Mouse (Mus musculus): ENCODE data around the gene Tspo2. TPM values are rescaled to one million over a fixed set of nuclear protein-coding genes. Genes with fewer than 3 reads are reported as not detected.

Gene Tspo2
- polyA plus RNA-seq, 1 experiment from 2014 or later, result 4.5 TPM

DNA sequence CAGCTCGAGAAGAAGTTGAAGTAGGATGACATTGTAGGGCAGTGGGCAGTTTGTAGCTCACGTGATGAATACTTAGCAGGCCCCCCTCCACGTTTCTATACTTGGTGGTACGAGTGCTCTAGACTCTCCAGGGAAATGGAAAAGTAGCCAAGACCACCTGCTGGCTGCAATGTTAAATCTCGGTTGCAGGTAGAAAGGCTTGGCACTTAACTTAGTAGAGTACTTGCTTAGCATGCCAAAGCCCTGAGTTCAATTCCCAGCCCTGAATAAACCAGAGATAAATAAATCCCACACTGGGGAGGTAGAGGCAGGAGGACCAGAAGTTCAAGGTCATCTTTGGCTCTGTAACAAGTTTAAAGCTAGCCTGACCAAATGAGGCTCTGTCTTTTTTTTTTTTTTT lies 16.8 kb downstream of the Tspo2 start:
- Histone ChIP-seq H3K4me3 (ENCODE audit: low read length) (no peak overlapping the region), H3K9ac (ENCODE audit: low read depth, low read length) (no peak overlapping the region), H3K27me3 (replicated peaks; ENCODE audit: control insufficient read depth, insufficient read depth, low read length) (no peaks in the 10 kb centered on the region), H3K27ac (ENCODE audit: low read length) (peak overlapping the region; percentile 64; the same call in 1 of the 2 replicates), H3K4me1 (ENCODE audit: control insufficient read depth, insufficient read depth, low read length) (peaks cover 69% of the 10 kb centered on the region), H3K36me3 (ENCODE audit: control insufficient read depth, insufficient read depth, low read length) (no peaks in the 10 kb centered on the region), H3K4me2 (ENCODE audit: low read depth, low read length) (no peak overlapping the region), H3K9me3 (ENCODE audit: control insufficient read depth, low read length) (no peaks in the 10 kb centered on the region)
- ATAC-seq, result no peak
- 78% methylated on average over 5 of the region's 5 CpGs for WGBS

DNA sequence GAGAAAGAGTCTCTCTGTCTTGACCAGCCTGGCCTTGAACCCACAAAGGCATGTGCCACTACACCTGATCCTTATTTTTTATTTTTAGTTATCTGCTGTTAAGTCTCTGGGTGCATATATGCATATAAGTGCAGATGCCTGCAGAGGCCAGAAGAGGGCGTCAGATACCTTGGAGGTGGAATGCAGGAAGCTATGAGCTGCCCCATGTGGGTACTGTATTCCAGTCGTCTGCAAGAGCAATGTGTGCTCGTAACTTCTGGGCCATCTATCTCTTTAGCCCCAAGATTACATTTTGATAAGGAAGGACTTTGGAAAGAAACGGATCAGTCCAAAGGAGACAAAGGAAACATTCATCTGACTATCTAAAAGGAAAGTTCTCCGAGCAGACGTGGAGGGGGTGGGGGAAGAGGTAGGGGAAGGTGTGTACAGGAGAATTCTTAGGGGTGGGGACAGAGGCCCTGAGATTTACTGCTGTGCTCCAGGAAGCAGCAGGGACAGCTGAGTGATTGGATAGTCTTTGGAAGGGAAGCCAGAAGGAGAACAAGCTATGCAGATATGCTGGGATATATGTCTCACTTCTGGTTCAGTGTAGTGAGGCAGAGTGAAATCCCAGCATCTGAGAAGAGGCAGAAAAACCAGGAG lies 17.5 kb downstream of the Tspo2 start:
- peak; percentile 90 for ATAC-seq
- no peaks in the 10 kb centered on the region for H3K36me3 ChIP-seq (ENCODE audit: control insufficient read depth, insufficient read depth, low read length)
- 40% methylated on average over 6 of the region's 6 CpGs for WGBS
- no peaks in the 10 kb centered on the region for H3K9me3 ChIP-seq (ENCODE audit: control insufficient read depth, low read length)
- H3K4me2 ChIP-seq (ENCODE audit: low read depth, low read length), result no peak overlapping the region
- H3K4me3 ChIP-seq (ENCODE audit: low read length), result no peak overlapping the region
- peaks cover 74% of the 10 kb centered on the region for H3K4me1 ChIP-seq (ENCODE audit: control insufficient read depth, insufficient read depth, low read length)
- H3K27ac ChIP-seq (ENCODE audit: low read length), result peak overlapping the region; percentile 64
- no peak overlapping the region for H3K9ac ChIP-seq (ENCODE audit: low read depth, low read length)
- no peaks in the 10 kb centered on the region for H3K27me3 ChIP-seq (replicated peaks; ENCODE audit: control insufficient read depth, insufficient read depth, low read length)

DNA sequence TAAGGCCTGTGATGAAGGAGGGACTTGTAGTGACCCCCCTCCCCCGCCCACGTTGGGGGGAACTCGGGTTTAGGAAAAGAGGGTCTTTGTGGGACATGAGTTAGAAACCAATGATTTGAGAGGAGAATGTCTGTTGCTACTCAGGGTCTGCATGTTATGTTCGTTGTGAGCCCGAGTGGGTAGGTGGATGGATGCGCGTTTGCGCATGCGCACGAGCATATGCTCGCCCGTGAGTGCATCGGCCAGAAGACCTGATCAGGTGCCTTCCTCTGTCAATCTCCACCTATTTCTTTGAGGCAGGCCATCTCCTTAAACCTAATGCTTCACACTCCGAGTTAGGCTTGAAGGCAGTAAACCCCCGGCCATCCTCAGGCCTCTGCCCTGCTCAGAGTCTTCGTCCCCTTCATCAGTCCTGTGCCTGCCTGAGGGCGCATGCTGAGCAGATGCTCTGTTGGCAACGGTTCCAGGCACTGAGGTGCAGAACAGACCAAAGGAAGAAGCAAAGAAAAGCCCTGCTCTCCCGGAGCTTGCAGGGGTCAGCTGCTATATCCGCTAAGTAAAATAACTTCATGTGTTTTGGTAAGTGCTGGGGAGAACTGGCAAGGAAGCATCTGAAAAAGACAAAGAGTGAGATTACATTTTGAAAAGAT lies 18.2 kb downstream of the Tspo2 start:
- H3K4me1 ChIP-seq (ENCODE audit: control insufficient read depth, insufficient read depth, low read length), result peaks cover 80% of the 10 kb centered on the region
- H3K27me3 ChIP-seq (replicated peaks; ENCODE audit: control insufficient read depth, insufficient read depth, low read length), result no peaks in the 10 kb centered on the region
- H3K9me3 ChIP-seq (ENCODE audit: control insufficient read depth, low read length), result no peaks in the 10 kb centered on the region
- H3K9ac ChIP-seq (ENCODE audit: low read depth, low read length), result no peak overlapping the region
- no peaks in the 10 kb centered on the region for H3K36me3 ChIP-seq (ENCODE audit: control insufficient read depth, insufficient read depth, low read length)
- ATAC-seq, result no peak
- H3K27ac ChIP-seq (ENCODE audit: low read length), result peak overlapping the region; percentile 64
- no peak overlapping the region for H3K4me3 ChIP-seq (ENCODE audit: low read length)
- 78% methylated on average over 20 of the region's 20 CpGs for WGBS
- H3K4me2 ChIP-seq (ENCODE audit: low read depth, low read length), result no peak overlapping the region

DNA sequence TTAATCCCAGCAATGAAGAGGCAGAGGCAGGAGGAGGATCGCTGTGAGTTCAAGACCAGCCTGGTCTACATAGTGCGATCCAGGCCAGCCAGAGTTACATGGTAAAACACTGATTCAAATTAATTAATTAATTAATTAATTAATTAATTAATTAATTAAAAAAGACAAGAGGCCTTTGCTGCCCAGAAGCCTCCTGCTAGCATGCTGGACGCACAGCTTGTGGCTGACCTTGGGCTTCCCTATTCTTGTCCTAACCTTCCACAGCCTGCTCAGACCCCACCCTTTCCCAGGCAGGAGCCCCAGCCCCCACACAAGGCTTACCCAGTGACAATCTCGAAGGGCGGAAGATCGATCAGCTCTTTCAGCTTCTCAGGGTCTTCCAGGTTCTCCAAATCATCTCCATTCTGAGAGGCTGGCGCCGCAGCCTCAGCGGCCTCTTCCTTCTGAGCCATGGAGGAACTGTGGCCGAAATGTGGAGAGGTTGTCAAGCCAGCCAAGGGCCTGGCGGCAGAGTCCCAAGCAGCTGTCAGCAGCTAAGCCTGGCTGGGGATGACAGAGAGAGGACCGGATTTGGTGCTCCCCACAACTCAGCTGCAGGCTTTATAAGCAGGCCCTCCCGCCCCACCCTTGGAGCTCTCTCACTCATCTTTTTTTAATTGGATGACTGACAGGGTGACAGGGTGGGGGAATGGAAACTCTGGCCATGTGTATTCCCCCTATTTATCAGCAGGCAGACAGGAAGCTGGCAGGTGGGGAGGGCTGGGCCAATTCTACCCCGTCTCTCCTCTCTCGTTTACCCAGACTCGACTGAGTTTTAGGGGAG lies 19.0 kb downstream of the Tspo2 start, which contains the start of gene Apobec2:
Gene Apobec2 (minus strand): TSS at position 773 of the 823 bp plus-strand sequence.
- peaks cover 76% of the 10 kb centered on the region for H3K4me1 ChIP-seq (ENCODE audit: control insufficient read depth, insufficient read depth, low read length)

DNA sequence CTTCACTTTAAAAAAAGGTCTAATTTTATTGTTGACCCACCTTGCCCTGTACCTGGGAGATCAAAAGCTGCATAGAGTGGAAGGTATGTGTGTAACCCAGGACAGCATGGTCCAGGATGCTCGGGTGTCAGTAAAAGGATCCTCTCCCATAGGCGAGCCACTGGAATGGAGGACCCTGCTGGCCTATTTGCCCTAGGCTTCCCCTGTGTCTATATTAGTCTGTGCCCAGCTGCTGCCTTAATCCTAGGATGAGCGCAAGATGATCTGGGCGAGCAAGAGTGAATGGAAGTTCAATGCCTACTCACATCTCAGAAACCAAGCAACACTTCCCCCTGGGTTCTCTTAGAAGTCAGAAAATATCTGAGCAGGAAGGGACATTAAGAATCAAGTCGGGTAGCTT lies 20.3 kb downstream of the Tspo2 start:
- Histone ChIP-seq H3K27ac (ENCODE audit: low read length) (peak overlapping the region; percentile 53), H3K36me3 (ENCODE audit: control insufficient read depth, insufficient read depth, low read length) (no peaks in the 10 kb centered on the region), H3K4me1 (ENCODE audit: control insufficient read depth, insufficient read depth, low read length) (peaks cover 76% of the 10 kb centered on the region), H3K9me3 (ENCODE audit: control insufficient read depth, low read length) (no peaks in the 10 kb centered on the region), H3K4me3 (ENCODE audit: low read length) (no peak overlapping the region), H3K4me2 (ENCODE audit: low read depth, low read length) (no peak overlapping the region), H3K9ac (ENCODE audit: low read depth, low read length) (no peak overlapping the region), H3K27me3 (replicated peaks; ENCODE audit: control insufficient read depth, insufficient read depth, low read length) (no peaks in the 10 kb centered on the region)
- 75% methylated on average over 5 of the region's 5 CpGs for WGBS
- no peak for ATAC-seq

More for the DNA sequence above, 19.0 kb downstream of the Tspo2 start, which contains the start of gene Apobec2:
- no peak within 1 kb of the TSS for H3K4me2 ChIP-seq (ENCODE audit: low read depth, low read length)
- H3K36me3 ChIP-seq (ENCODE audit: control insufficient read depth, insufficient read depth, low read length), result no peaks in the 10 kb centered on the region
- H3K27me3 ChIP-seq (replicated peaks; ENCODE audit: control insufficient read depth, insufficient read depth, low read length), result no peaks in the 10 kb centered on the region
- peak within 1 kb of the TSS; percentile 64 for H3K27ac ChIP-seq (ENCODE audit: low read length)
- H3K9ac ChIP-seq (ENCODE audit: low read depth, low read length), result peak within 1 kb of the TSS; percentile 49; the same call in 1 of the 2 replicates
- ATAC-seq, result no peak
- 52% methylated on average over 16 of the region's 16 CpGs for WGBS
- H3K4me3 ChIP-seq (ENCODE audit: low read length), result no peak within 1 kb of the TSS
- H3K9me3 ChIP-seq (ENCODE audit: control insufficient read depth, low read length), result no peaks in the 10 kb centered on the region

DNA sequence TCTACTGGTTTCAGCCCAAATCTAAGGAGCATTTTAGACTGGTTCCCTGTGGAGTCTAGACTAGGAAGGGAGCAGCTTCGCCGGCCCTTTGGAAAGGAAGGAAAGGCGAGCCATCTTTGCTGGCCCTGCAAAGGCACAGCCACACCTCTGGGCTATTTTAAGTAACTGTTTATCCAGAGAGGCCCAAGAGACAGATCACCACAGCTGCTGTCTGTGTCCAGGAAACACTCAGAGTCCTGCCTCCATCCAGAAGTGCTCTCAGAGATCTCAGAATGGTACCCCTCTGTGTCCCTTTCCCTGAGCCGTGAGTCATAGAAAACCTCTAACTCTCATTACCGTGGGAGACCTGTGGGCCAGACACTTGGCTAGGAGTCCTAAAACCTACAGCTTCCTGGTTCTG lies 20.9 kb downstream of the Tspo2 start:
- 22% methylated on average over 5 of the region's 5 CpGs for WGBS
- peak; percentile 22; the same call in 1 of the 2 replicates for ATAC-seq
- Histone ChIP-seq H3K4me3 (ENCODE audit: low read length) (no peak overlapping the region), H3K27ac (ENCODE audit: low read length) (peak overlapping the region; percentile 85), H3K36me3 (ENCODE audit: control insufficient read depth, insufficient read depth, low read length) (no peaks in the 10 kb centered on the region), H3K27me3 (replicated peaks; ENCODE audit: control insufficient read depth, insufficient read depth, low read length) (no peaks in the 10 kb centered on the region), H3K9me3 (ENCODE audit: control insufficient read depth, low read length) (no peaks in the 10 kb centered on the region), H3K9ac (ENCODE audit: low read depth, low read length) (0 out of 2 replicates have a peak overlapping the region, but pooled peaks have one; percentile 33), H3K4me1 (ENCODE audit: control insufficient read depth, insufficient read depth, low read length) (peaks cover 76% of the 10 kb centered on the region), H3K4me2 (ENCODE audit: low read depth, low read length) (no peak overlapping the region; the same call in 1 of the 2 replicates)

DNA sequence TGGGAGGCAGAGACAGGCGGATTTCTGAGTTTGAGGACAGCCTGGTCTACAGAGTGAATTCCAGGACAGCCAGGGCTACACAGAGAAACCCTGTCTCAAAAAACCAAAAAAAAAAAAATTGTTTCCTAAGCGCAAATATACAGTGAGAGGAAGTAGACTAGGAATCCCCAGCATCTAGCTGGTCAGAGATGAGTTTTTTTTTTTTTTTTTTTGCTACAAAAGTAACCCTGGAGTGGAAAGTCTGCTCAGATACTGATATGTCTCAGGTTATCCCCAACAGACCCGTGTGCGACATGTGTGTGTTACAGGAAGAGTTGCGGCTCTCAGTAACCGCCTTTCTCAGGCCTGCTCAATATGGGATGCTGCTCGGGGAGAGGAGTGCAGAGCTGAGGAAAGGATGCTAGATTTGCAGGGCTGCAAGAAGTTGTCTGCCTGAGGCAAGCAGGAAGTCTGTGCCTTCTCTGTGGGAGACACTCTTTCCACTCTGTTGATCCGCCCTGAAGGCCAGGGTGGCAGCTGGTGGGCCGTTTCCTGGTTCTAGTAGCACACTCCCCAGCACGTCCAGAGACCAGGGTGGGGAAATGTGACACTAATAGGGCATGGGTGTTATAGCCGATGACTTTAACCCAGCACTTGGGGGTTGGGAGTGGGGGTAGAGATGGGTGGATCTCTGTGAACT lies 23.3 kb downstream of the Tspo2 start:
- no peak overlapping the region for H3K4me3 ChIP-seq (ENCODE audit: low read length)
- H3K4me1 ChIP-seq (ENCODE audit: control insufficient read depth, insufficient read depth, low read length), result peaks cover 73% of the 10 kb centered on the region
- no peak overlapping the region for H3K4me2 ChIP-seq (ENCODE audit: low read depth, low read length)
- H3K27ac ChIP-seq (ENCODE audit: low read length), result peak overlapping the region; percentile 58
- no peaks in the 10 kb centered on the region for H3K36me3 ChIP-seq (ENCODE audit: control insufficient read depth, insufficient read depth, low read length)
- no peak; the same call in 1 of the 2 replicates for ATAC-seq
- 0 out of 2 replicates have a peak overlapping the region, but pooled peaks have one; percentile 21 for H3K9ac ChIP-seq (ENCODE audit: low read depth, low read length)
- no peaks in the 10 kb centered on the region for H3K9me3 ChIP-seq (ENCODE audit: control insufficient read depth, low read length)
- 57% methylated on average over 11 of the region's 11 CpGs for WGBS
- no peaks in the 10 kb centered on the region for H3K27me3 ChIP-seq (replicated peaks; ENCODE audit: control insufficient read depth, insufficient read depth, low read length)

DNA sequence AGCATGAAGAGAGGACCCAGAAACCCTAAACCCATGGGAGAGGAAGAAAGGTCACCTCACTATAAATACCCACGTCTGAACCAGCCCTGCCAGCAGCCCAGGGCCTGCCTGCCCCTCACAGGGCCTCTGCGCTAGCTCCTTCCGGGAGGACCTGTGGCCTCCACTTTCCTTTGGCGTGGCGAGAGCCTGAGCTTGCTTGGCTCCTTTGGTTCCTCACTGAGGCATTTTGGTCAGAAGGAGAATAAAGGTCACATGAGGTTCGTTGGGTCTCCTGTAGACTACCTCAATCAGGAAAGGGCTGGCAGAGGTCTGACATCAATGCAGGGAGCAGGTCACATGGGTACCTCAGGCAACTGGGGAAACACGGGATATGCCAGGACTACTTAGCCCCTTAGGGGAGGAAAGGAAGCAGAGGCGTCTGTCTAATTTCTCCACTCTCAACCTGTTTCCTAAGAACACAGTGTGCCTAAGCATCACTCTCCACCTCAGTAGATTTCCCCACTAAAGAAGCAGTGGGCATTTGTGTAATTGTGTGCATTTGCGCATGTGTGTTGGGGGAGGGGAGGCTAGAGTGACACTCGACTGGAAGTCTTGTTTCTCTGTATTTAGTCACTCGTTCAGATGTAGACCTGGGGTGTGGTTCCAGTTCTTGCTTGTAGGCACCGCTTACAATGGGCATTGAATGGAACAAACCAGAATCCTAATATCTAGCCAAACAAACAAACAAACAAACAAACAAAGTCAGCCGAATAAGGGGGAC lies 24.2 kb downstream of the Tspo2 start:
- Histone ChIP-seq H3K4me1 (ENCODE audit: control insufficient read depth, insufficient read depth, low read length) (peaks cover 65% of the 10 kb centered on the region), H3K36me3 (ENCODE audit: control insufficient read depth, insufficient read depth, low read length) (no peaks in the 10 kb centered on the region), H3K9me3 (ENCODE audit: control insufficient read depth, low read length) (no peaks in the 10 kb centered on the region), H3K27ac (ENCODE audit: low read length) (peak overlapping the region; percentile 72), H3K4me3 (ENCODE audit: low read length) (no peak overlapping the region), H3K9ac (ENCODE audit: low read depth, low read length) (0 out of 2 replicates have a peak overlapping the region, but pooled peaks have one; percentile 7), H3K4me2 (ENCODE audit: low read depth, low read length) (no peak overlapping the region), H3K27me3 (replicated peaks; ENCODE audit: control insufficient read depth, insufficient read depth, low read length) (no peaks in the 10 kb centered on the region)
- WGBS, result 57% methylated on average over 13 of the region's 13 CpGs
- ATAC-seq, result peak; percentile 35; the same call in 1 of the 2 replicates
